Mouse (Mus musculus): ENCODE data around the gene Pin1. TPM values are rescaled to one million over a fixed set of nuclear protein-coding genes. Genes with fewer than 3 reads are reported as not detected.

Gene Pin1
- 55.5 TPM for polyA plus RNA-seq (2012; fragmentation: generic; extraction: Trizol)
- long read RNA-seq, experiment 1, transcript Pin1-201 (4 exons, 3,843 nt), result major isoform, 136 of 148 reads
- long read RNA-seq, experiment 1, partial matches to known transcripts, result 12 of 148 reads
- long read RNA-seq, experiment 1, other reads (novel, unspliced or antisense), result 0 of 148 reads
- long read RNA-seq, experiment 2, transcript Pin1-201 (4 exons, 3,843 nt), result major isoform, 78 of 80 reads
- long read RNA-seq, experiment 2, partial matches to known transcripts, result 1 of 80 reads
- long read RNA-seq, experiment 2, other reads (novel, unspliced or antisense), result 1 of 80 reads

DNA sequence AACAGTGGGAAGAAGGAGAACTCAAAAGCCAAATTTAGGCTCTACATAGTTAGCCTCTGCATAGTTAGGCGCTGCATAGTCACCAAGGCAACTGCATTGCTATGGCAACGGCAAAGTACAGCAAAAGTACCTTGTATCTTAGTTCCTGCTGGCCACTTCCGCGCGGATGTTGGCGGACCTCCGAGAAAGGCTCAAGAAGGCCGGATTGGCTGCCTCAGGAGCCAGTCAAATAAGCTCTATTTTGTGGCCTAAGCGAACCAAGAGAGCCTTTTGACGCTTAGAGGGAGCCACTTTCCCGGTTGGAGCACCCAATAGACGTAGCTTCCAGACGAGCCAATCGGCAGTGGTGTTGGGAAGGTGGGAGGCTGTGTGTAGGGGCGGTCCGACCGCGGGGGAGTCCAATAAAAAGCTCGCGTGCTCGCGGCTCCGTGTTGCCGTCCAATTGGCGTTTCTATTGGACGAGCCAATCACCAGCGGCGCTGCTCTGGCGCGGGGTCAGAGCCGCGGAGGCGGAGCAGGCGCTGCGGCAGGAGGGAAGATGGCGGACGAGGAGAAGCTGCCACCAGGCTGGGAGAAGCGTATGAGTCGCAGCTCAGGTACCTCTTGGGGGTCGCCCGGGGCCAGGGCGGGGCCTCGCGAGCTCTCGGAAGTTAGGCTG, at the start of gene Pin1:
Gene Pin1 (plus strand): TSS at position 494 of the 658 bp plus-strand sequence.
- Histone ChIP-seq H3K79me3 (ENCODE audit: low read depth) (peaks cover 37% of the 10 kb centered on the region), H3K27me3 (ENCODE audit: control insufficient read depth, insufficient read depth, insufficient read length) (no peaks in the 10 kb centered on the region), H3K4me3 (ENCODE audit: insufficient read depth, poor library complexity, severe bottlenecking) (peak within 1 kb of the TSS; percentile 75), H3K36me3 (ENCODE audit: control insufficient read depth, insufficient read depth) (peaks cover 39% of the 10 kb centered on the region), H3ac (ENCODE audit: control insufficient read depth, insufficient read length, low read depth) (peak within 1 kb of the TSS; percentile 88), H3K79me2 (ENCODE audit: control insufficient read depth, insufficient read depth) (peaks cover 50% of the 10 kb centered on the region)
- TF ChIP-seq MAX (IDR thresholded peaks at IDR 0.05) (no peak), FOSL1 (IDR thresholded peaks at IDR 0.05; ENCODE audit: insufficient read depth, low read length, poor library complexity, severe bottlenecking) (no peak), CTCF (IDR thresholded peaks at IDR 0.05; ENCODE audit: control insufficient read depth, insufficient read depth, insufficient read length) (no peak), MYOG (IDR thresholded peaks at IDR 0.05; ENCODE audit: control insufficient read depth, extremely low read depth, insufficient read length) (no peak), USF1 (IDR thresholded peaks at IDR 0.05; ENCODE audit: low read depth) (no peak), CEBPB (IDR thresholded peaks at IDR 0.05; ENCODE audit: low read depth) (no peak), MYOD1 (IDR thresholded peaks at IDR 0.05; ENCODE audit: control insufficient read depth, insufficient read length, low read depth) (no peak)

- Histone ChIP-seq H3K79me2 (ENCODE audit: control insufficient read depth, insufficient read depth) (no peaks in the 10 kb centered on the region), H3K79me3 (ENCODE audit: low read depth) (no peaks in the 10 kb centered on the region), H3K36me3 (ENCODE audit: control insufficient read depth, insufficient read depth) (no peaks in the 10 kb centered on the region), H3K4me3 (ENCODE audit: insufficient read depth, poor library complexity, severe bottlenecking) (no peak overlapping the region), H3K27me3 (ENCODE audit: control insufficient read depth, insufficient read depth, insufficient read length) (no peaks in the 10 kb centered on the region), H3ac (ENCODE audit: control insufficient read depth, insufficient read length, low read depth) (no peak overlapping the region)
- TF ChIP-seq MAX (IDR thresholded peaks at IDR 0.05) (no peak), MYOG (IDR thresholded peaks at IDR 0.05; ENCODE audit: control insufficient read depth, extremely low read depth, insufficient read length) (no peak), CEBPB (IDR thresholded peaks at IDR 0.05; ENCODE audit: low read depth) (no peak)
These were observed 45.6 kb upstream of the Pin1 start for GRCm38 (mm10) chr9:20606269-20606668.

- Histone ChIP-seq H3K79me3 (ENCODE audit: low read depth) (no peaks in the 10 kb centered on the region), H3K27me3 (ENCODE audit: control insufficient read depth, insufficient read depth, insufficient read length) (no peaks in the 10 kb centered on the region), H3K36me3 (ENCODE audit: control insufficient read depth, insufficient read depth) (no peaks in the 10 kb centered on the region), H3K79me2 (ENCODE audit: control insufficient read depth, insufficient read depth) (no peaks in the 10 kb centered on the region), H3K4me3 (ENCODE audit: insufficient read depth, poor library complexity, severe bottlenecking) (peak overlapping the region; percentile 47), H3ac (ENCODE audit: control insufficient read depth, insufficient read length, low read depth) (peak overlapping the region; percentile 73)
- TF ChIP-seq USF1 (IDR thresholded peaks at IDR 0.05; ENCODE audit: low read depth) (no peak), MYOG (IDR thresholded peaks at IDR 0.05; ENCODE audit: control insufficient read depth, extremely low read depth, insufficient read length) (no peak)
These were observed 44.6 kb upstream of the Pin1 start for GRCm38 (mm10) chr9:20607100-20607974.

- H3K79me2 ChIP-seq (ENCODE audit: control insufficient read depth, insufficient read depth), result no peaks in the 10 kb centered on the region
- no peaks in the 10 kb centered on the region for H3K27me3 ChIP-seq (ENCODE audit: control insufficient read depth, insufficient read depth, insufficient read length)
- H3ac ChIP-seq (ENCODE audit: control insufficient read depth, insufficient read length, low read depth), result no peak overlapping the region
- no peaks in the 10 kb centered on the region for H3K79me3 ChIP-seq (ENCODE audit: low read depth)
- H3K4me3 ChIP-seq (ENCODE audit: insufficient read depth, poor library complexity, severe bottlenecking), result no peak overlapping the region
- TF ChIP-seq CTCF (IDR thresholded peaks at IDR 0.05; ENCODE audit: control insufficient read depth, insufficient read depth, insufficient read length), result no peak
- TF ChIP-seq CEBPB (IDR thresholded peaks at IDR 0.05; ENCODE audit: low read depth), result no peak
- TF ChIP-seq FOSL1 (IDR thresholded peaks at IDR 0.05; ENCODE audit: insufficient read depth, low read length, poor library complexity, severe bottlenecking), result no peak
- TF ChIP-seq MYOD1 (IDR thresholded peaks at IDR 0.05; ENCODE audit: control insufficient read depth, insufficient read length, low read depth), result no peak
- no peak for TF ChIP-seq USF1 (IDR thresholded peaks at IDR 0.05; ENCODE audit: low read depth)
- no peaks in the 10 kb centered on the region for H3K36me3 ChIP-seq (ENCODE audit: control insufficient read depth, insufficient read depth)
These were observed 41.9 kb upstream of the Pin1 start for GRCm38 (mm10) chr9:20609831-20610464.

DNA sequence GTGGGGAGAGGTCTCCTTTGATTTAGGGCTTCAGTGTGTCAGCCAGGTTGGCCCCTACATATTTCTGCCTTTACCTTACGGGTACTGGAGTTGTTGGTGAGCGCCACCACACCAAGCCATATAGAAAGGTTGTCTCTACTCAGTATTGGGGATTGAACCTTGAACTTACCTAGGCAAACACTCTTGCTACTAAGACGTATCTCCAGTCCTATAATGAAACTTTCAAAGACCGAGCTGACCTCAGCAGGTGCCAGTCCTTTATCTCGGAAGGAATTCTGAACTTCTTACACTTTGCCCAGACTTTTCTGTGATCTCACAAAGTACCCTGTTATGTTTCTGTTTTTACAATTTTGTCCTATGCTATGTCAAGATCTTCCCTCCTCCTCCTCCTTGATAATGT, 39.9 kb upstream of the Pin1 start:
- Histone ChIP-seq H3K79me3 (ENCODE audit: low read depth) (no peaks in the 10 kb centered on the region), H3K79me2 (ENCODE audit: control insufficient read depth, insufficient read depth) (no peaks in the 10 kb centered on the region), H3ac (ENCODE audit: control insufficient read depth, insufficient read length, low read depth) (no peak overlapping the region), H3K36me3 (ENCODE audit: control insufficient read depth, insufficient read depth) (no peaks in the 10 kb centered on the region), H3K4me3 (ENCODE audit: insufficient read depth, poor library complexity, severe bottlenecking) (no peak overlapping the region), H3K27me3 (ENCODE audit: control insufficient read depth, insufficient read depth, insufficient read length) (no peaks in the 10 kb centered on the region)
- TF ChIP-seq FOSL1 (IDR thresholded peaks at IDR 0.05; ENCODE audit: insufficient read depth, low read length, poor library complexity, severe bottlenecking) (no peak), MAX (IDR thresholded peaks at IDR 0.05) (no peak), MYOG (IDR thresholded peaks at IDR 0.05; ENCODE audit: control insufficient read depth, extremely low read depth, insufficient read length) (no peak), MYOD1 (IDR thresholded peaks at IDR 0.05; ENCODE audit: control insufficient read depth, insufficient read length, low read depth) (no peak), CEBPB (IDR thresholded peaks at IDR 0.05; ENCODE audit: low read depth) (no peak)
